Mouse (Mus musculus) embryonic facial prominence, embryonic 12.5 days (tissue): ENCODE results near the gene Atxn7l2. TPM values are rescaled to one million over a fixed set of nuclear protein-coding genes. Genes with fewer than 3 reads are reported as not detected.

ENCODE experiments used
- ATAC-seq: fragments of 200-750 bp; cut with Nextera tagmentation; 2 replicates; pipeline ENCODE4 v1.8.0; 2017; ENCODE audit not compliant: insufficient number of reproducible peaks, insufficient read depth, low FRiP score, low TSS enrichment
- H3K27ac ChIP-seq: fragments of 300-500 bp; sonication (generic); 2 replicates; pipeline ENCODE4 v1.5.1; 2016; ENCODE audit warnings: mild to moderate bottlenecking
- H3K27me3 ChIP-seq: fragments of 300-500 bp; sonication (generic); 2 replicates; pipeline ENCODE4 v1.6.1; 2016; ENCODE audit warnings: mild to moderate bottlenecking, moderate library complexity
- H3K36me3 ChIP-seq: fragments of 300-500 bp; sonication (generic); 2 replicates; pipeline ENCODE4 v1.6.1; 2016; ENCODE audit warnings: mild to moderate bottlenecking
- H3K4me1 ChIP-seq: fragments of 300-500 bp; sonication (generic); 2 replicates; pipeline ENCODE4 v1.6.1; 2016
- H3K4me2 ChIP-seq: fragments of 300-500 bp; sonication (generic); replicated peaks from 2 replicates; pipeline ENCODE4 v1.6.1; 2016; ENCODE audit warnings: mild to moderate bottlenecking, moderate library complexity
- H3K4me3 ChIP-seq: fragments of 300-500 bp; sonication (generic); 2 replicates; pipeline ENCODE4 v1.5.1; 2016; ENCODE audit warnings: mild to moderate bottlenecking
- H3K9ac ChIP-seq: fragments of 300-500 bp; sonication (generic); 2 replicates; pipeline ENCODE4 v1.6.1; 2016; ENCODE audit warnings: mild to moderate bottlenecking, moderate library complexity
- H3K9me3 ChIP-seq: fragments of 300-500 bp; sonication (generic); 2 replicates; pipeline ENCODE4 v1.6.1; 2016; ENCODE audit warnings: mild to moderate bottlenecking, moderate library complexity
- WGBS: fragments of 180-500 bp; shearing (Covaris S2); methylation state at CpG from one replicate; pipeline ENCODE4 v1.1.7; 2016; 5-methylcytosine and 5-hydroxymethylcytosine counted together
- polyA plus RNA-seq: library from polyadenylated mRNA; unstranded; fragments of >200 nt; fragmentation: Nextera tagmentation; extraction: Ambion mirVana; gene quantifications from 2 replicates; pipeline ENCODE4 v1.2.1, GENCODE M21; 2016

The Atxn7l2 gene
- polyA plus RNA-seq, 1 experiment from 2014 or later, result 29.4 TPM

- no peaks in the 10 kb centered on the region for H3K27me3 ChIP-seq
- peaks cover 51% of the 10 kb centered on the region for H3K36me3 ChIP-seq
- no peak overlapping the region for H3K27ac ChIP-seq
- H3K9ac ChIP-seq, result no peak overlapping the region
- H3K4me3 ChIP-seq, result no peak overlapping the region
- peaks cover 12% of the 10 kb centered on the region for H3K4me1 ChIP-seq
- no peaks in the 10 kb centered on the region for H3K9me3 ChIP-seq
- no peak overlapping the region for H3K4me2 ChIP-seq
- ATAC-seq, result no peak
- WGBS, result 84% methylated on average over 11 of the region's 11 CpGs
Measured at GRCm38 (mm10) chr3:108203621-108204325, 7.0 kb downstream of the Atxn7l2 start.

- H3K27ac ChIP-seq, result no peak overlapping the region
- no peak overlapping the region for H3K4me3 ChIP-seq
- ATAC-seq, result no peak
- 0 out of 2 replicates have a peak, but pooled peaks cover 7% of the 10 kb centered on the region for H3K4me1 ChIP-seq
- 91% methylated on average over 13 of the region's 13 CpGs for WGBS
- H3K9me3 ChIP-seq, result no peaks in the 10 kb centered on the region
- peaks cover 50% of the 10 kb centered on the region for H3K36me3 ChIP-seq
- no peaks in the 10 kb centered on the region for H3K27me3 ChIP-seq
- no peak overlapping the region for H3K4me2 ChIP-seq
- no peak overlapping the region for H3K9ac ChIP-seq
Measured at GRCm38 (mm10) chr3:108203212-108203611, 7.5 kb downstream of the Atxn7l2 start.

- no peaks in the 10 kb centered on the region for H3K27me3 ChIP-seq
- H3K4me1 ChIP-seq, result peaks cover 7% of the 10 kb centered on the region; the same call in 1 of the 2 replicates
- H3K36me3 ChIP-seq, result peaks cover 45% of the 10 kb centered on the region
- no peak overlapping the region for H3K4me3 ChIP-seq
- H3K9me3 ChIP-seq, result no peaks in the 10 kb centered on the region
- ATAC-seq, result no peak
- H3K9ac ChIP-seq, result no peak overlapping the region
- no peak overlapping the region for H3K27ac ChIP-seq
- H3K4me2 ChIP-seq, result no peak overlapping the region
Measured at GRCm38 (mm10) chr3:108202506-108202905, 8.2 kb downstream of the Atxn7l2 start.

GRCm38 (mm10) chr3:108200329-108201323, 10.1 kb downstream of the Atxn7l2 start, which contains the start of gene Cyb561d1:
Cyb561d1 (minus strand) TSS chr3:108201212.
- Histone ChIP-seq H3K9me3 (no peaks in the 10 kb centered on the region), H3K4me3 (peak within 1 kb of the TSS; percentile 54), H3K36me3 (peaks cover 27% of the 10 kb centered on the region), H3K27me3 (no peaks in the 10 kb centered on the region), H3K4me1 (peaks cover 26% of the 10 kb centered on the region), H3K9ac (peak within 1 kb of the TSS; percentile 60), H3K4me2 (peak within 1 kb of the TSS; percentile 67), H3K27ac (peak within 1 kb of the TSS; percentile 81)
- 3% methylated on average over 44 of the region's 44 CpGs for WGBS
- peak; percentile 89 for ATAC-seq

- peaks cover 26% of the 10 kb centered on the region for H3K4me1 ChIP-seq
Measured at GRCm38 (mm10) chr3:108199231-108199630, 11.5 kb downstream of the Atxn7l2 start.

GRCm38 (mm10) chr3:108197066-108197497, 13.7 kb downstream of the Atxn7l2 start:
- Histone ChIP-seq H3K4me1 (peaks cover 26% of the 10 kb centered on the region), H3K9me3 (no peaks in the 10 kb centered on the region), H3K4me2 (no peak overlapping the region; the same call in 1 of the 2 replicates), H3K27ac (0 out of 2 replicates have a peak overlapping the region, but pooled peaks have one; percentile 6), H3K36me3 (no peaks in the 10 kb centered on the region; the same call in 1 of the 2 replicates), H3K4me3 (no peak overlapping the region), H3K9ac (peak overlapping the region; percentile 27; the same call in 1 of the 2 replicates), H3K27me3 (no peaks in the 10 kb centered on the region)
- ATAC-seq, result no peak
- 22% methylated on average over 14 of the region's 14 CpGs for WGBS

More at GRCm38 (mm10) chr3:108199231-108199630, 11.5 kb downstream of the Atxn7l2 start:
- no peak overlapping the region for H3K4me2 ChIP-seq
- no peak overlapping the region for H3K27ac ChIP-seq
- no peak overlapping the region for H3K4me3 ChIP-seq
- 92% methylated on average over 6 of the region's 6 CpGs for WGBS
- no peaks in the 10 kb centered on the region for H3K27me3 ChIP-seq
- no peak overlapping the region for H3K9ac ChIP-seq
- ATAC-seq, result no peak
- peaks cover 14% of the 10 kb centered on the region for H3K36me3 ChIP-seq
- no peaks in the 10 kb centered on the region for H3K9me3 ChIP-seq

- no peak overlapping the region for H3K9ac ChIP-seq
- H3K36me3 ChIP-seq, result no peaks in the 10 kb centered on the region
- H3K4me2 ChIP-seq, result no peak overlapping the region
- no peaks in the 10 kb centered on the region for H3K27me3 ChIP-seq
- peaks cover 21% of the 10 kb centered on the region for H3K4me1 ChIP-seq
- no peak overlapping the region for H3K4me3 ChIP-seq
- H3K9me3 ChIP-seq, result no peaks in the 10 kb centered on the region
- no peak overlapping the region for H3K27ac ChIP-seq
- WGBS, result 75% methylated on average over 7 of the region's 7 CpGs
- no peak for ATAC-seq
Measured at GRCm38 (mm10) chr3:108195941-108196590, 14.7 kb downstream of the Atxn7l2 start.

GRCm38 (mm10) chr3:108195287-108195686, 15.4 kb downstream of the Atxn7l2 start:
- ATAC-seq, result no peak
- no peak overlapping the region for H3K9ac ChIP-seq
- WGBS, result 86% methylated on average over 4 of the region's 4 CpGs
- H3K9me3 ChIP-seq, result no peaks in the 10 kb centered on the region
- peaks cover 19% of the 10 kb centered on the region for H3K4me1 ChIP-seq
- H3K36me3 ChIP-seq, result no peaks in the 10 kb centered on the region
- H3K27me3 ChIP-seq, result no peaks in the 10 kb centered on the region
- H3K4me2 ChIP-seq, result no peak overlapping the region
- no peak overlapping the region for H3K4me3 ChIP-seq
- no peak overlapping the region for H3K27ac ChIP-seq

GRCm38 (mm10) chr3:108193686-108194085, 17.0 kb downstream of the Atxn7l2 start:
- H3K27me3 ChIP-seq, result no peaks in the 10 kb centered on the region
- H3K4me1 ChIP-seq, result peaks cover 22% of the 10 kb centered on the region
- no peak overlapping the region for H3K4me3 ChIP-seq
- H3K4me2 ChIP-seq, result no peak overlapping the region
- 72% methylated on average over 4 of the region's 4 CpGs for WGBS
- no peaks in the 10 kb centered on the region for H3K9me3 ChIP-seq
- no peak for ATAC-seq
- no peaks in the 10 kb centered on the region for H3K36me3 ChIP-seq
- H3K9ac ChIP-seq, result no peak overlapping the region
- no peak overlapping the region for H3K27ac ChIP-seq

GRCm38 (mm10) chr3:108189897-108190296, 20.8 kb downstream of the Atxn7l2 start:
- Histone ChIP-seq H3K9ac (no peak overlapping the region), H3K4me1 (peaks cover 10% of the 10 kb centered on the region; the same call in 1 of the 2 replicates), H3K27me3 (peaks cover 20% of the 10 kb centered on the region), H3K4me2 (no peak overlapping the region), H3K4me3 (no peak overlapping the region), H3K27ac (no peak overlapping the region), H3K36me3 (no peaks in the 10 kb centered on the region), H3K9me3 (no peaks in the 10 kb centered on the region)
- no peak for ATAC-seq
- whole genome bisulfite sequencing, result 54% methylated on average over 5 of the region's 5 CpGs
